Mouse (Mus musculus): ENCODE results near the gene 1110002E22Rik. TPM values are rescaled to one million over a fixed set of nuclear protein-coding genes. Genes with fewer than 3 reads are reported as not detected.

The 1110002E22Rik gene
- polyA plus RNA-seq, 1 experiment from 2014 or later = 0.64 TPM

DNA sequence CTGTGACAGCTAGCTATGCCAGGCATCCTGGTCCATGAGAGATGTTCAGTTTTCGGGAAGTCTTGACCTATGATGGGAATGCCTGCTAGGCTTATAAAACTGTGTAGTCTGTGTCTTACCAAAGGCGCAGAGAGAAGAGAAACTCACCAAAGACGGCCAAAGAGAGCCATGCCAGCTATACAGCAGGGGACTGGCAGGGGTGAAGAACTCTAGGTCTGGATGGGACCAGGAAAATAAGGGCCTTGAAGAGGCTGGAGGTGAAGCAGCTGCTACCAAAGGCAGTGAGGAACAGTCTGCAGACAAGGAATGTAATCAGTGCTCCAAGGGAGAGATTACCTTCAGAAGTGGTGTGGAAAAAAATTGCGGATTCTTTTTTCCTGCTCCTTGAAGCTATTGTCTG is 19.0 kb downstream of the 1110002E22Rik start:
- 81% methylated on average over 4 of the region's 4 CpGs for WGBS
- Histone ChIP-seq H3K36me3 (no peaks in the 10 kb centered on the region), H3K4me1 (0 out of 2 replicates have a peak, but pooled peaks cover 3% of the 10 kb centered on the region), H3K9me3 (no peaks in the 10 kb centered on the region), H3K27me3 (no peaks in the 10 kb centered on the region), H3K27ac (no peak overlapping the region), H3K4me3 (no peak overlapping the region), H3K4me2 (no peak overlapping the region), H3K9ac (no peak overlapping the region)
- no peak for ATAC-seq (ENCODE audit: borderline replicate concordance, extremely low read depth, low FRiP score, low TSS enrichment)

DNA sequence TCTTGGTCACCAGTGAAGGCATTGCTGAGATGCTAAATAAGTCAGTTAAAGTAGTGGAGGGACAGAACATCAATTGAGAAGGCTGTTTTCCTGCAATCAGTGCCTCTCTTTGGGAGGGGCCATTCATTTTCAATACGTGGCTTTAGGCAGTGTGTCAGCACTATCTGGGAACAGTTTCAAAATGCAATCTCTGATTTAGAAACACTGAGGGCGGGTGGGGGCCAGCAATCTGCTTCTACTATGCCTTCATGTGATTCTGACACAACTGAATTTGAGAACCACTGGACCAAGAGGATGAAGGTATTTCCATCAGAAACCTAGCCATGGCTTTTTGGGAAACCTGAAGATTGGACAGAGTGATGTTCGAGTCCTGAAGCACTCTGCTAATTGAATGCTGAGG is 30.4 kb downstream of the 1110002E22Rik start:
- Histone ChIP-seq H3K27me3 (no peaks in the 10 kb centered on the region), H3K9ac (no peak overlapping the region), H3K4me1 (peaks cover 20% of the 10 kb centered on the region; the same call in 1 of the 2 replicates), H3K9me3 (no peaks in the 10 kb centered on the region), H3K4me2 (no peak overlapping the region), H3K4me3 (no peak overlapping the region), H3K36me3 (no peaks in the 10 kb centered on the region), H3K27ac (peak overlapping the region; percentile 51; the same call in 1 of the 2 replicates)
- WGBS = 57% methylated on average over 3 of the region's 3 CpGs
- peak; percentile 41; the same call in 1 of the 2 replicates for ATAC-seq (ENCODE audit: borderline replicate concordance, extremely low read depth, low FRiP score, low TSS enrichment)

DNA sequence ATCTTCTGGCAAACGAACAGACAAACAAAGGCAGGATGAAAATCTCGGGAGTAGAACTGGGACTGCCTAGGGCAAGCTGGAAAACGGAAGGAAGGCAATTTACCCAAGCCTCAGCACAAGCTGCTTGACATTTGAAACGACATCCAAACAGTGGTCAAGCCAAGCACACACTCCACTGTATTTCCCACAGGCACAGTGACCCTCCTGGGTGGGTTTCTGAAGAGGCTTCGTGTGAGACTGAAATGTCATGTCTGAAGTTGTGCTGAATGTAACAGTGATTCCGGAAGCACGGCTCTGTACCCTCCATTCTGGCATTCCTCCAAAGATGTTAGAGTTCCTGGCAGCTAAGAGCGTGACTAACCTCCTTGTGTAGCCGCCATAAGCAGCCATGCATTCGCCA is 30.9 kb downstream of the 1110002E22Rik start:
- Histone ChIP-seq H3K9ac (no peak overlapping the region), H3K4me3 (no peak overlapping the region), H3K4me2 (no peak overlapping the region), H3K27me3 (no peaks in the 10 kb centered on the region), H3K9me3 (no peaks in the 10 kb centered on the region), H3K4me1 (peaks cover 20% of the 10 kb centered on the region; the same call in 1 of the 2 replicates), H3K27ac (peak overlapping the region; percentile 51), H3K36me3 (no peaks in the 10 kb centered on the region)
- peak; percentile 73; the same call in 1 of the 2 replicates for ATAC-seq (ENCODE audit: borderline replicate concordance, extremely low read depth, low FRiP score, low TSS enrichment)
- 36% methylated on average over 10 of the region's 10 CpGs for WGBS

DNA sequence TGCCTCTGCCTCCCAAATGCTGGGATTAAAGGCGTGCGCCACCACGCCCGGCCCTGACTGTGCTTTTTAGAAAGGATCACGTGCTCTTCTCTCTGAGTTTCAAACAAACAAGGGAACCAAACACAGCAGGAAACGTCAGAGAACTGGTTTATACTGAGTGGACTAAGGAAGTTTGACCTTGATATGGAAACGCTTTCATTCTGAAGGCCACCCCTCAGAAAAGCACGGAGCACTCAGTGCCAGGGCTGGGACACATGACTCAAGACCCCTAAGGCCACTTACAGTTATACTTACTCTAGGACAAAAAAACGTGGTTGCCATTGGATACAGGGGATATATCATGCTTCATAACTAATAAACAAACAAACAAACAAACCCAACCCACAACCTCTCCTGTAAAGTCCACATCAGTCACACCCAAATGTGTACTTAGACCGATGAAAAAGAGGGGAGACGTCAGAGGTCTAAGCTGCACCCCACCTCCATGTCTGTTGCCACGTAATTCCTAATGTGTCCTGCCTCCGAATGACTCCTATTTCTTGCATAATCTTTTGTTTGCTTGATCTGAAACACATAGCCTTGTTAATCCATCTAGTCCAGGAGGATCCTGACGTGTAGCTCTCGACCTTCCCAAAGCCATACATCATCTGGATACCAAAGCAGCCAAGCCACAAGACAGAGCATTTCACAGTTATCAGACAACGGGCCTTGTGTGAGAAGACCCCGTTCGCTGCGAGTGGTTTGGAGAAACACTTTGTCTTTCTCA is 31.6 kb downstream of the 1110002E22Rik start:
- no peaks in the 10 kb centered on the region for H3K27me3 ChIP-seq
- WGBS = 76% methylated on average over 19 of the region's 19 CpGs
- no peak for ATAC-seq (ENCODE audit: borderline replicate concordance, extremely low read depth, low FRiP score, low TSS enrichment)

DNA sequence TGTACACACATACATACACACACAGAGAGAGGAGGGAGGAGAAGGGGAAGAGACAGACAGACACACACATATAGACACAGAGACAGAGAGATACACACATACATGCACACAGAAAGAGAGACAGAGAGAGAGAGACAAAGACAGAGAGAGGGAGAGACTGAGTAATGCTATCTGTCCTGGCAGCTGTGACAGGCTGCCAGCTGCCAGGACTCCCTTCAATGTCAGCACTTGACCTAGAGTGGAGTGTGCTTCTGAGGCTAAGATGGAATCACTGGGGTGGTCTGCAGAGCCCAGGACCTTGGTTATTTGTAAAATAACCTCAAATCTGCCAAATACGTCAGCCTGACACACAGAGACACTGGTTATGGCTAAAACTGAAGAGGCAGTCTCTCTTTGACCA is 32.9 kb downstream of the 1110002E22Rik start:
- Histone ChIP-seq H3K36me3 (no peaks in the 10 kb centered on the region), H3K4me2 (no peak overlapping the region), H3K4me1 (peaks cover 20% of the 10 kb centered on the region; the same call in 1 of the 2 replicates), H3K4me3 (no peak overlapping the region), H3K9me3 (no peaks in the 10 kb centered on the region), H3K9ac (no peak overlapping the region), H3K27ac (0 out of 2 replicates have a peak overlapping the region, but pooled peaks have one; percentile 33), H3K27me3 (no peaks in the 10 kb centered on the region)
- peak; percentile 47; the same call in 1 of the 2 replicates for ATAC-seq (ENCODE audit: borderline replicate concordance, extremely low read depth, low FRiP score, low TSS enrichment)
- 37% methylated on average over 1 of the region's 1 CpGs for whole genome bisulfite sequencing

More for the DNA sequence above, 31.6 kb downstream of the 1110002E22Rik start:
- Histone ChIP-seq H3K9ac (no peak overlapping the region), H3K36me3 (no peaks in the 10 kb centered on the region), H3K4me3 (no peak overlapping the region), H3K9me3 (no peaks in the 10 kb centered on the region), H3K27ac (peak overlapping the region; percentile 51; the same call in 1 of the 2 replicates), H3K4me1 (peaks cover 20% of the 10 kb centered on the region; the same call in 1 of the 2 replicates), H3K4me2 (no peak overlapping the region)

DNA sequence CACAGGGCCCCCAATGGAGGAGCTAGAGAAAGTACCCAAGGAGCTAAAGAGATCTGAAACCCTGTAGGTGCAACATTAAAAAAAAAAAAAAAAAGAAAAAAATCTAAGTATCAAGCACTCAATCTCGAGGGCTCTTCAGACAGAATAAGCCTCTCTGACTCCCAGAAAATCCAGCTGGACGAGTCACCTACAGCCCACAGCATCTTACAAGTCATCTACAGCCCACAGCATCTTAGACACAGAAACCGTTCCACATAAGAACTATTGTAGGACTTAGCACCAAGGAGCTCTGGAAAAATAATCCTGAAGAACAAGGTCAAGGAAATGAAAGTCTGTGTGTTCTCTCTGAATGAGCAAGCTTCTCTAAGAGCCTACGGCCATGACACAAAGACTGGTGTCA is 37.1 kb downstream of the 1110002E22Rik start:
- Histone ChIP-seq H3K27me3 (no peaks in the 10 kb centered on the region), H3K4me3 (no peak overlapping the region), H3K4me1 (peaks cover 13% of the 10 kb centered on the region; the same call in 1 of the 2 replicates), H3K27ac (no peak overlapping the region), H3K9me3 (no peaks in the 10 kb centered on the region), H3K9ac (no peak overlapping the region), H3K36me3 (no peaks in the 10 kb centered on the region), H3K4me2 (no peak overlapping the region)
- WGBS = 61% methylated on average over 4 of the region's 4 CpGs
- ATAC-seq (ENCODE audit: borderline replicate concordance, extremely low read depth, low FRiP score, low TSS enrichment) = no peak

DNA sequence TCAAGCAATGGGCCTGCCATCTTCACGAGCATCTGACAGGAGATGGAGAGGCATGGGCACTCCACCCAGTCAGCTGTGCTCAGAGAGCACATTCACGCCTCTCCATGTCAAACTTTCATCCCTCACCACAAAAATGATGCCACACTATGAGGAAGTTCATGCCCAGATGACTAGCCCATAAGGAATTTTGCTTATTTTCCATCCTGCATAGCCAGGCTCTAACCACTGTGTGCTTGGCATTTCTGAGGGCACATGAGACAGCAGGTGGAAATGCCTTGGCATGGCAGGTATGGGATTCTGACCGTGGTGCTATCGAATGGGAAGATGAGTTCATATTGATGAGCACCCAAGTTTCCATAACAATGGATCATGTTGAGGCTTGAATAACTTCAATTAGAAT is 38.8 kb downstream of the 1110002E22Rik start:
- H3K27me3 ChIP-seq = no peaks in the 10 kb centered on the region
- no peaks in the 10 kb centered on the region for H3K36me3 ChIP-seq
- no peak overlapping the region for H3K4me2 ChIP-seq
- H3K4me1 ChIP-seq = no peaks in the 10 kb centered on the region
- WGBS = 87% methylated on average over 4 of the region's 4 CpGs
- no peak overlapping the region for H3K9ac ChIP-seq
- ATAC-seq (ENCODE audit: borderline replicate concordance, extremely low read depth, low FRiP score, low TSS enrichment) = no peak
- no peak overlapping the region for H3K27ac ChIP-seq
- H3K4me3 ChIP-seq = no peak overlapping the region
- no peaks in the 10 kb centered on the region for H3K9me3 ChIP-seq

DNA sequence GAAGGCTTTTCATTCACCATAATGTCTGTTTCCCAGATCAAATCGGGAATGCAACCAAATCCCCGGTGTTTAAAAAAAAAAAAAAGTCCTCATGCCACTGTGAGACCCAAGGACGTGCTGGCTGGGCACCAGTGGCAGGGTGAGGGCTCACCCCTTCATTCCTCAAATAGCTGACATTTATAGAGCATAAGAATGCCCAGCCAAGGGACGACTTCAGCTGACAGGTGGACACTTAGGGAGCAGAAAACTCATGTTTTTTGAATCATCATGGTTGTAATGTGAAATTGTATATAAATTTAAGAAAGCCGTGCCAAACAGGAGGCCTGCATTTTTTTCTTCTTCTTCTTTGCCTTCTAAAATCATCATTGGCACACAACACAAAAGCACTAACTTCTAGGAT is 40.2 kb downstream of the 1110002E22Rik start:
- no peak overlapping the region for H3K9ac ChIP-seq
- H3K4me1 ChIP-seq = no peaks in the 10 kb centered on the region
- ATAC-seq (ENCODE audit: borderline replicate concordance, extremely low read depth, low FRiP score, low TSS enrichment) = no peak
- H3K4me2 ChIP-seq = no peak overlapping the region
- no peaks in the 10 kb centered on the region for H3K27me3 ChIP-seq
- no peaks in the 10 kb centered on the region for H3K36me3 ChIP-seq
- H3K9me3 ChIP-seq = no peaks in the 10 kb centered on the region
- H3K27ac ChIP-seq = no peak overlapping the region
- 63% methylated on average over 5 of the region's 5 CpGs for WGBS
- H3K4me3 ChIP-seq = no peak overlapping the region

DNA sequence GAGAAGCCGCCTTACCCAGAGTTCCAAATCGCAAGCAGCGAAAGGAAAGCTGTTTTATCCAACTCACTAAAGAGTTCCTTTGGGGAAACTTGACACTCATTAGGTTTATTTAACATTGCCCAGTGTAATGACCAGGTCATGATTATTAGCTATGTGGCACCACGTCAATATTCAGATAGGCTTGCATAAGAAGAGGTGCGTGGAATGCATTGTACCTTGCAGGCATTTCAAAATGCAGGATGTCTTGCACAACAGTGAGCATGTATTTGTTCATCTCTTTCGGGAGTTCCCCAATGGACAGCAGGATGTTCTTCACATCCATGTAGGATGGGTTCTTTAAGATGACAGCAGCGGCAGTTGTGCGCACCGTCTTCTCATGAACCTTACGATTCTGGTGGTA is 42.0 kb downstream of the 1110002E22Rik start:
- ATAC-seq (ENCODE audit: borderline replicate concordance, extremely low read depth, low FRiP score, low TSS enrichment) = no peak
- Histone ChIP-seq H3K36me3 (no peaks in the 10 kb centered on the region), H3K9ac (no peak overlapping the region), H3K4me1 (no peaks in the 10 kb centered on the region), H3K27ac (no peak overlapping the region), H3K4me2 (no peak overlapping the region), H3K27me3 (no peaks in the 10 kb centered on the region), H3K4me3 (no peak overlapping the region), H3K9me3 (no peaks in the 10 kb centered on the region)
- WGBS = 89% methylated on average over 10 of the region's 10 CpGs

DNA sequence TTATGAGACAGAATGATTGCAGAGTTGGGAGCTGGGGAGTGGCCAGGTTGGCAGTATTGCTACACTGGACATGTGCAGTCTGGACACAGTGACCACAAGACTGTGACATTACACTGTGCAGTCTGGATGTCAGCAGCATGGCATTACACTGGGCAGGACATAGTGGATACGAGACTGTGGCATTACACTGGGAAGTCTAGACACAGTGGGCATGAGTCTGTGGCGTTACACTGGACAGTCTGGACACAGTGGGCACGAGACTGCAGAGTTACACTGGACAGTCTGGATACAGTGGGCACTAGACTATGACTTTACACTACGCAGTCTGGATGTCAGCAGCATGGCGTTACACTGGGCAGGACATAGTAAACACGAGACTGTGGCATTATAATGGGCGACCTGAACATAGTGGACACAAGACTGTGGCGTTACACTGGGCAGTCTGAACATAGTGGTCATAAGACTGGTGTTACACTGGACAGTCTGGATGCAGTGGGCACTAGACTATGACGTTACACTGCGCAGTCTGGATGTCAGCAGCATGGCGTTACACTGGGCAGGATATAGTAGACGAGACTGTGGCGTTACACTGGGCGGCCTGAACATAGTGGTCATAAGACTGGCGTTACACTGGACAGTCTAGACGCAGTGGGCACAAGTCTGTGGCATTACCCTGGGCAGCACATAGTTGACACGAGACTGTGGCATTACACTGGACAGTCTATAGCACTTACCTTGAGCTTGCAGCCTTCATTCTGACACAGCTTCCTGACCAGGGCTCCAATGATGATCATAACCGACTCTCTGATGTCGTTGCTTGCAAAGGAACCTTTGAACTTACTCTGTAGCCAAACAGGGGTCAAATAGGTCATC is 46.3 kb downstream of the 1110002E22Rik start:
- H3K9ac ChIP-seq = no peak overlapping the region
- no peaks in the 10 kb centered on the region for H3K4me1 ChIP-seq
- ATAC-seq (ENCODE audit: borderline replicate concordance, extremely low read depth, low FRiP score, low TSS enrichment) = peak; percentile 64; the same call in 1 of the 2 replicates
- no peak overlapping the region for H3K4me2 ChIP-seq
- H3K4me3 ChIP-seq = no peak overlapping the region
- no peaks in the 10 kb centered on the region for H3K36me3 ChIP-seq
- 87% methylated on average over 19 of the region's 19 CpGs for WGBS
- H3K27ac ChIP-seq = no peak overlapping the region
- H3K9me3 ChIP-seq = no peaks in the 10 kb centered on the region
- H3K27me3 ChIP-seq = no peaks in the 10 kb centered on the region

DNA sequence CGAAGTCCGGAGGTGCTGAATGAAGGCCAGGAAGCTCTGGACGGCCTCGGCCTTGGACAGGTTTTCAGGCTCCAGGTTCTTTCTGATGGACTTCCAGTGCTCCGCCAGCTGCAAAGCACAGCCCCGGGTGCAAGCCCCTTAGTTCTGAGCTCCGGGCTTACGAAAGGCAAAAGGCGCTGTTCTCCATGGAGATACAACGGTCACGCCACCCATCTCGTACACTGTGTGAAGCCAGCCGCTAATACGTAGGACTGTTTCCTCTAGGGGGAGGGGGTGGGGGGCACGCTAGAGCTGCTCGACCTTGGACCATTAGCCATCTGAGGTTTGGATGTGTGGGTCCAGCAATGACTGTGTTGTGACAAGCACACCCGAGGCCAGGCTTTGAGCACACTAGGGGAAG is 49.3 kb downstream of the 1110002E22Rik start:
- ATAC-seq (ENCODE audit: borderline replicate concordance, extremely low read depth, low FRiP score, low TSS enrichment) = no peak
- Histone ChIP-seq H3K4me1 (no peaks in the 10 kb centered on the region), H3K9ac (no peak overlapping the region), H3K4me2 (no peak overlapping the region), H3K4me3 (no peak overlapping the region), H3K27ac (no peak overlapping the region), H3K36me3 (no peaks in the 10 kb centered on the region), H3K9me3 (no peaks in the 10 kb centered on the region), H3K27me3 (no peaks in the 10 kb centered on the region)
- 79% methylated on average over 17 of the region's 17 CpGs for WGBS

DNA sequence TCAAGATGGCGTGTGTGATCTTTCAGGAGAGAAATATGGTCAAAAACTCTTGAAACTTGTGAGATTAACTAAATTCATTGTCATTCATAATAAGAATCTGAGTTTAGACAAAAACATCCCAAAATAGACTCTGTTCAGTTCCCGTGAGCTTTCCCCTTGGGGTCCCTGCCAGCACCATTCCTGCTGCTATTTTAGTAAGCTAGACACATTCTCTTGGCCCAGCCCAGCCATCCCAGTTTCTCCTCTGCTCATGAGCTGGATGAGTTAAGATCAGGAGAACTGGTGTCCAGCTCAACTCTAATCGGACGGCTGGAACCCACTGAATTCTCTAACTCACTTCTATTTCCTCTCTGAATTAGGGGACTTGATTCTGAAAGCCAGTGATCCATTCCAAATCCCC is 52.0 kb downstream of the 1110002E22Rik start:
- 79% methylated on average over 4 of the region's 4 CpGs for WGBS
- H3K4me3 ChIP-seq = no peak overlapping the region
- H3K9me3 ChIP-seq = no peaks in the 10 kb centered on the region
- H3K27me3 ChIP-seq = no peaks in the 10 kb centered on the region
- ATAC-seq (ENCODE audit: borderline replicate concordance, extremely low read depth, low FRiP score, low TSS enrichment) = no peak
- H3K27ac ChIP-seq = no peak overlapping the region
- H3K4me2 ChIP-seq = no peak overlapping the region
- no peak overlapping the region for H3K9ac ChIP-seq
- no peaks in the 10 kb centered on the region for H3K4me1 ChIP-seq
- no peaks in the 10 kb centered on the region for H3K36me3 ChIP-seq
